Mouse (Mus musculus) embryonic fibroblast, embryonic 13.5 days (primary cell): ENCODE measurements around the gene Pltp.
A peak's percentile ranks its signal among the peaks of the same experiment; 100 is the strongest.

Experiments used
- CTCF ChIP-seq: IDR thresholded peaks from 2 replicates; pipeline ENCODE4 v1.5.1; 2011; ENCODE audit warnings: mild to moderate bottlenecking, control low read depth, low read length, moderate library complexity, borderline replicate concordance; ENCODE audit not compliant: insufficient read depth
- POLR2A ChIP-seq: IDR thresholded peaks from 2 replicates; pipeline ENCODE4 v1.6.1; 2011; ENCODE audit warnings: low read depth, mild to moderate bottlenecking, control low read depth, low read length, moderate library complexity

DNA sequence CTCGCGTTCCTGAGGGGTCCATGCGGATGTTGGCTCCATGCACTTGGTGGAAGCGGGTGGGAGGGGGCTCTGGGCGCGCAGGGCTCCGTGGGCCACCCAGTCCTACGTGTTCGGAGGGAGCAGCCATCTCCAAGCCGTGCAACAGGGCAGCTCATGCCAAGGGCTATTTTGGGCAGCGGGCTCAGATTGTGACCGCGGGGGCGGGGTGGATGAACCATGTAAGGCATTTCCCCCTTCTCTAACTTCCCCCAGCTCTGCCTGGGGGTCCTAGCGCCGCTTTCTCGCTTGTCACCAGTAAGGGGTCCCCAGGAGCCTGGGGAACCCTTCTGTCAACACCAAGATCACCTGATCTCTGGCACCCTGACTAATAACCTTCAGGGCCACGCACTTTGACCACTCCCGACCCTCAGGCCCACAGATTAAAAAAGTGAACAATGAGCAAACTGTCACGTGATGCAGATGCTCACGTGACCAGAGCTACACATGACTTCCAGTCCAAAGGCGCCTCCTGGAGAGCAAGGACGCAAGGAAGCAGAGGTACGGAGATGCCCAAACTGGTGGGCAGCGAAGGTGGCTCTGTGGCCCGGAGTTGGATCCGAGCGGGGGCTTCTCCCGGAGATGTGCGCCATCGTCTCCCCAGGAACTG lies 24.1 kb downstream of the Pltp start, which contains the start of gene Neurl2:
- TF ChIP-seq POLR2A: peak; percentile 87
- TF ChIP-seq CTCF: 0 out of 2 replicates have a peak, but pooled peaks have one; percentile 10
